Mouse (Mus musculus): ENCODE results near the gene Exph5. TPM values are rescaled to one million over a fixed set of nuclear protein-coding genes. Genes with fewer than 3 reads are reported as not detected.

Gene Exph5
- polyA plus RNA-seq (2015; fragmentation: Nextera tagmentation; extraction: Ambion mirVana) = 0.11 and 0.15 TPM in 2 replicates

GRCm38 (mm10) chr9:53301269-53301720, at the start of gene Exph5:
Gene Exph5 (plus strand): TSS chr9:53301670.

GRCm38 (mm10) chr9:53383951-53384866, 82.7 kb downstream of the Exph5 start, which contains the start of gene Kdelc2:
Gene Kdelc2 (plus strand): TSS chr9:53384025.

GRCm38 (mm10) chr9:53402291-53402711, 100.8 kb downstream of the Exph5 start, which contains the start of gene 4930550C14Rik:
Gene 4930550C14Rik (plus strand): TSS chr9:53402325.

Small RNAs within 50 kb of the gene (microRNA-seq; reads per million reads assigned to microRNA genes)
- gene Mir130c = 0 reads per million in 2 experiments

Other genes with a start within 250 kb of the Exph5 start
- 11.9 and 12.7 TPM in 2 replicates for gene Ddx10, start 53.6 kb upstream of the Exph5 start, polyA plus RNA-seq (2015; fragmentation: Nextera tagmentation; extraction: Ambion mirVana)
- 19.1 and 19.9 TPM in 2 replicates for gene Kdelc2, start 82.4 kb downstream of the Exph5 start, polyA plus RNA-seq (2015; fragmentation: Nextera tagmentation; extraction: Ambion mirVana)
- 0.71 and 0.99 TPM in 2 replicates for gene 4930550C14Rik, start 100.7 kb downstream of the Exph5 start, polyA plus RNA-seq (2015; fragmentation: Nextera tagmentation; extraction: Ambion mirVana)
- gene Atm, start 235.1 kb downstream of the Exph5 start, polyA plus RNA-seq (2015; fragmentation: Nextera tagmentation; extraction: Ambion mirVana) = 3.4 TPM in 2 replicates
- gene Npat, start 235.4 kb downstream of the Exph5 start, polyA plus RNA-seq (2015; fragmentation: Nextera tagmentation; extraction: Ambion mirVana) = 5.1 and 5.2 TPM in 2 replicates